Mouse (Mus musculus): ENCODE data around the gene Tcp11l2. TPM values are rescaled to one million over a fixed set of nuclear protein-coding genes. Genes with fewer than 3 reads are reported as not detected.

Gene Tcp11l2
- total and polyA plus RNA-seq, 3 experiments: 0.81 to 4.3 TPM; not detected in 1

DNA sequence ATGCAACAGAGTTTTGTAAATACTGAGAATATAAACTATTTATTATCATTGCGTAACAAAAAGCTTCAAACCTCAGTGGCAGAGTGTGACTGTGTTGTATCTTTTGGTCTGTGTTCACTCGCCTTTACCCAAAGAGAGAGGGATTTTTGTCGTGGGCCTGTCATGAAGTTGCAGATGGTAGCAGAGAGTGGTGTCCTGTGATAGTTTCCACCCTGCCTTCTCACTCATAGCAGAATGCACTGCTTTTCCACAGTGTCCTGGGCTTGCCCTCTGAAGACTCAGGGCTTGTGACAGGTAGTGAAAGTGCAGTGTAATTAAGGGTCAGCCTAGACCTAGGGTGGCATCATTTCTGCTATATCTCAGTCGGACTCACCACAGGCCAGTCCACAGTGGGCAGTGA lies 78.3 kb downstream of the Tcp11l2 start:
- H3K36me3 ChIP-seq (ENCODE audit: control insufficient read depth in 1 of 2, insufficient read depth in 2 of 2, low read length in 2 of 2): peaks cover 4 to 11% of the 10 kb centered on the region in 2 experiments; a peak in 3 of 4 replicates

DNA sequence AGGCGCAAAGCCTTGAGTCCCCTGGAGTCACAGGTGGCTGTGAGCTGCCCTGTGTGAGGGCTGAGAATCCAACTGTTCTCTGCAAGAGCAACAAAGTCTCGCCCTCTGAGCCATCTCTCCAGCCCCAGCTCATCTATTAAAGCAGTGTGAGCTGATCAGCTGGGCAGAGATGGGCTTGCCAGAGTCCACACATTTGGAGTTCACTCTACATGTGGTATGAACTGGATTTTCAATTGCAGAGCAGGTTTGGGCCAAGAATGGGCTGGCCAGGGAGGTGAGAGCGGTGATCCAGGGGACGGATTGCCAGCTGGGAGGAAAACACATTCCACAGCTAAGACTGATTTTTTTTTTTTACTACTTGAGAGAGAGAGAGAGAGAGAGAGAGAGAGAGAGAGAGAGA lies 80.2 kb downstream of the Tcp11l2 start:
- DNase-seq (ENCODE audit: low read depth, low spot score): no peak
- Histone ChIP-seq H3K4me1 (ENCODE audit: control insufficient read depth in 1 of 2, insufficient read depth in 2 of 2, low read length in 2 of 2) (no peaks in the 10 kb centered on the region), H3K27me3 (ENCODE audit: control insufficient read depth in 1 of 2, insufficient read depth in 2 of 2, low read length in 2 of 2) (no peaks in the 10 kb centered on the region)

More for the DNA sequence above, 78.3 kb downstream of the Tcp11l2 start:
- TF ChIP-seq MEF2A (IDR thresholded peaks at IDR 0.05; ENCODE audit: extremely low read depth, insufficient replicate concordance, low read depth, low read length, poor library complexity, severe bottlenecking) (no peak), NRF1 (IDR thresholded peaks at IDR 0.05; ENCODE audit: insufficient read depth, low read depth, low read length, poor library complexity, severe bottlenecking) (no peak), MYB (IDR thresholded peaks at IDR 0.05; ENCODE audit: low read depth, low read length) (no peak), ELF1 (IDR thresholded peaks at IDR 0.05; ENCODE audit: low read depth, low read length) (no peak)
- Histone ChIP-seq H3K4me1 (ENCODE audit: control insufficient read depth in 1 of 2, insufficient read depth in 2 of 2, low read length in 2 of 2) (peaks cover 7 to 8% of the 10 kb centered on the region in 2 experiments), H3K27me3 (ENCODE audit: control insufficient read depth in 1 of 2, insufficient read depth in 2 of 2, low read length in 2 of 2) (no peaks in the 10 kb centered on the region), H3K79me2 (ENCODE audit: control insufficient read depth, insufficient read depth, low read length, poor library complexity) (0 out of 2 replicates have a peak, but pooled peaks cover 1% of the 10 kb centered on the region), H3K4me3 (ENCODE audit: control insufficient read depth in 1 of 2, insufficient read depth in 1 of 2, low read depth in 2 of 2, low read length in 2 of 2) (no peak overlapping the region), H3K9ac (ENCODE audit: control insufficient read depth, low read depth, low read length, poor library complexity, severe bottlenecking) (no peak overlapping the region), H3K9me3 (replicated peaks; ENCODE audit: insufficient read depth, low read length) (no peaks in the 10 kb centered on the region), H3K27ac (ENCODE audit: control insufficient read depth, low read depth, low read length) (no peak overlapping the region)
- no peak for DNase-seq (ENCODE audit: low read depth, low spot score)

DNA sequence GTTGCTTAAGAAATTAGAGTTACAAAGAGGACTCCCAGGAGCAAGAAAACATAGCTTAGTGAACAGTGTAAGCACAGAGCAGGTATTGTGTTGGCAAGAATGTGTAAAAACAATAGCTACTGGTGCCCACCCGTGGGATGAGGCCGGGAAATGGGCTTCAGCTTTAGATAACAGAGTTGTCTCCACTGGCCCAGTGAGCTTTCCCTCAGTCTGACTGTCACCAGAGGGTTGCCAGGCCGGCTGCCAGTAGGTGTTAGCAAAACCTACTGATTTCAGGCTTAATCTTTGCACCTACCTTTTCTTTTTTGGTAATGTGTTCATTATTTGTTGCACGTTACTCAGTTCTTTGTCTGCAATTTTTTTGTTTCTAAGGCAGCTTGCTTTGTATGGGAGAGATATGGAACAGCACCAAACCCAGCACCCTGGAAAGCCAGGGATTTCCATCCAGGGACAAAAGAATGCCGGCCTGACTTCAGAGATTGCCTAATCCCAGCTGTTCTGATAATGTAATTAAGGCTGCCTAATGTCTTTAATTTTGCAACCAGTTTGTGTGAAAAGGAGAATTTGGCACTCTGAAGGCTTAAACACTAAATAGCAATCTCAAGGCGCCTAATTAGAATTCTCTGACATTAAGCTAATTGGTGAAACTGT lies 81.1 kb downstream of the Tcp11l2 start:
- H3K9me3 ChIP-seq (replicated peaks; ENCODE audit: insufficient read depth, low read length): no peaks in the 10 kb centered on the region
- DNase-seq (ENCODE audit: low read depth, low spot score): no peak
- peaks cover 0 to 5% of the 10 kb centered on the region in 2 experiments; a peak in 1 of 4 replicates for H3K36me3 ChIP-seq (ENCODE audit: control insufficient read depth in 1 of 2, insufficient read depth in 2 of 2, low read length in 2 of 2)
- no peak overlapping the region for H3K9ac ChIP-seq (ENCODE audit: control insufficient read depth, low read depth, low read length, poor library complexity, severe bottlenecking)
- 0 out of 2 replicates have a peak, but pooled peaks cover 1% of the 10 kb centered on the region for H3K79me2 ChIP-seq (ENCODE audit: control insufficient read depth, insufficient read depth, low read length, poor library complexity)
- H3K4me3 ChIP-seq (ENCODE audit: control insufficient read depth in 1 of 2, insufficient read depth in 1 of 2, low read depth in 2 of 2, low read length in 2 of 2): no peak overlapping the region
- no peak overlapping the region for H3K27ac ChIP-seq (ENCODE audit: control insufficient read depth, low read depth, low read length)
- no peaks in the 10 kb centered on the region for H3K4me1 ChIP-seq (ENCODE audit: control insufficient read depth in 1 of 2, insufficient read depth in 2 of 2, low read length in 2 of 2)
- no peaks in the 10 kb centered on the region for H3K27me3 ChIP-seq (ENCODE audit: control insufficient read depth in 1 of 2, insufficient read depth in 2 of 2, low read length in 2 of 2)
- TF ChIP-seq NRF1 (IDR thresholded peaks at IDR 0.05; ENCODE audit: insufficient read depth, low read depth, low read length, poor library complexity, severe bottlenecking) (no peak), POLR2AphosphoS5 (IDR thresholded peaks at IDR 0.05; ENCODE audit: borderline replicate concordance, low read depth, low read length) (no peak), GABPA (IDR thresholded peaks at IDR 0.05; ENCODE audit: low read depth, low read length) (no peak), TCF12 (IDR thresholded peaks at IDR 0.05; ENCODE audit: low read depth, low read length) (no peak), SIN3A (IDR thresholded peaks at IDR 0.05; ENCODE audit: low read length) (no peak), UBTF (IDR thresholded peaks at IDR 0.05; ENCODE audit: borderline replicate concordance, insufficient read depth, low read depth, low read length) (no peak), MAZ (IDR thresholded peaks at IDR 0.05; ENCODE audit: low read depth, low read length) (no peak), USF2 (IDR thresholded peaks at IDR 0.05; ENCODE audit: borderline replicate concordance in 1 of 2, insufficient read depth in 1 of 2, low read depth in 1 of 2, low read length in 2 of 2) (no peak), TAL1 (IDR thresholded peaks at IDR 0.05; ENCODE audit: low read length) (no peak), MAFK (IDR thresholded peaks at IDR 0.05; ENCODE audit: borderline replicate concordance, low read depth, low read length) (no peak), ELF1 (IDR thresholded peaks at IDR 0.05; ENCODE audit: low read depth, low read length) (no peak), EP300 (IDR thresholded peaks at IDR 0.05; ENCODE audit: low read depth in 1 of 2, low read length in 2 of 2) (no peak), ZNF384 (IDR thresholded peaks at IDR 0.05; ENCODE audit: low read depth, low read length) (no peak), MYB (IDR thresholded peaks at IDR 0.05; ENCODE audit: low read depth, low read length) (no peak), TBP (IDR thresholded peaks at IDR 0.05; ENCODE audit: low read depth, low read length) (no peak), MXI1 (IDR thresholded peaks at IDR 0.05; ENCODE audit: low read depth, low read length) (no peak)

More for the DNA sequence above, 80.2 kb downstream of the Tcp11l2 start:
- no peak overlapping the region for H3K4me3 ChIP-seq (ENCODE audit: control insufficient read depth in 1 of 2, insufficient read depth in 1 of 2, low read depth in 2 of 2, low read length in 2 of 2)
- H3K27ac ChIP-seq (ENCODE audit: control insufficient read depth, low read depth, low read length): no peak overlapping the region
- 0 out of 2 replicates have a peak, but pooled peaks cover 1% of the 10 kb centered on the region for H3K79me2 ChIP-seq (ENCODE audit: control insufficient read depth, insufficient read depth, low read length, poor library complexity)
- H3K36me3 ChIP-seq (ENCODE audit: control insufficient read depth in 1 of 2, insufficient read depth in 2 of 2, low read length in 2 of 2): peaks cover 0 to 5% of the 10 kb centered on the region in 2 experiments; a peak in 2 of 4 replicates
- TF ChIP-seq ELF1 (IDR thresholded peaks at IDR 0.05; ENCODE audit: low read depth, low read length) (no peak), TAL1 (IDR thresholded peaks at IDR 0.05; ENCODE audit: low read length) (no peak), GABPA (IDR thresholded peaks at IDR 0.05; ENCODE audit: low read depth, low read length) (no peak), UBTF (IDR thresholded peaks at IDR 0.05; ENCODE audit: borderline replicate concordance, insufficient read depth, low read depth, low read length) (no peak), HCFC1 (IDR thresholded peaks at IDR 0.05; ENCODE audit: low read depth, low read length) (no peak), USF1 (IDR thresholded peaks at IDR 0.05; ENCODE audit: low read depth, low read length) (no peak), MYC (IDR thresholded peaks at IDR 0.05; ENCODE audit: low read depth, low read length) (no peak), NRF1 (IDR thresholded peaks at IDR 0.05; ENCODE audit: insufficient read depth, low read depth, low read length, poor library complexity, severe bottlenecking) (no peak), POLR2AphosphoS5 (IDR thresholded peaks at IDR 0.05; ENCODE audit: borderline replicate concordance, low read depth, low read length) (no peak), MAX (IDR thresholded peaks at IDR 0.05; ENCODE audit: low read length) (no peak), MAZ (IDR thresholded peaks at IDR 0.05; ENCODE audit: low read depth, low read length) (no peak), RCOR1 (IDR thresholded peaks at IDR 0.05; ENCODE audit: low read depth, low read length) (no peak), MAFK (IDR thresholded peaks at IDR 0.05; ENCODE audit: borderline replicate concordance, low read depth, low read length) (no peak), MEF2A (IDR thresholded peaks at IDR 0.05; ENCODE audit: extremely low read depth, insufficient replicate concordance, low read depth, low read length, poor library complexity, severe bottlenecking) (no peak)
- H3K9me3 ChIP-seq (replicated peaks; ENCODE audit: insufficient read depth, low read length): no peaks in the 10 kb centered on the region
- no peak overlapping the region for H3K9ac ChIP-seq (ENCODE audit: control insufficient read depth, low read depth, low read length, poor library complexity, severe bottlenecking)

Measured in MEL (cell line).